Mouse (Mus musculus) CD8-positive naive resting alpha-beta T cell, adult 2 months (primary cell): ENCODE measurements around the gene Edem2.
A peak's percentile ranks its signal among the peaks of the same experiment; 100 is the strongest.
"Not testable (repeated sequence)": the region's sequence is repeated elsewhere in the genome, so short reads cannot be mapped to it uniquely, and the experiment has no call there.

Experiments used
- DNase-seq, 2 experiments: peaks; one replicate each; pipeline ENCODE4 v3.0.0; 2022; ENCODE audit warnings: low read depth in 2 of 2, low spot score in 2 of 2

Gene Edem2

GRCm38 (mm10) chr2:155736936-155737335, 7.7 kb upstream of the Edem2 start:
- DNase-seq: no peak

- DNase-seq: not testable (repeated sequence)
Measured at GRCm38 (mm10) chr2:155735766-155736165, 6.5 kb upstream of the Edem2 start, which contains the start of gene Gm17581. TSS of gene Gm17581 (minus strand) at chr2:155735866.

- DNase-seq: no peak
Measured at GRCm38 (mm10) chr2:155735080-155735479, 5.8 kb upstream of the Edem2 start.

GRCm38 (mm10) chr2:155728742-155729141, 533 bp downstream of the Edem2 start:
- no peak for DNase-seq

- DNase-seq: no peak
Measured at GRCm38 (mm10) chr2:155727764-155728395, 1.4 kb downstream of the Edem2 start.

- DNase-seq: no peak
Measured at GRCm38 (mm10) chr2:155726302-155726701, 3.0 kb downstream of the Edem2 start.

GRCm38 (mm10) chr2:155724526-155724925, 4.7 kb downstream of the Edem2 start:
- no peak for DNase-seq

GRCm38 (mm10) chr2:155724036-155724435, 5.2 kb downstream of the Edem2 start:
- DNase-seq: no peak

GRCm38 (mm10) chr2:155720585-155720984, 8.7 kb downstream of the Edem2 start:
- no peak for DNase-seq

- DNase-seq: no peak
Measured at GRCm38 (mm10) chr2:155717082-155717990, 11.9 kb downstream of the Edem2 start.

GRCm38 (mm10) chr2:155710557-155710956, 18.7 kb downstream of the Edem2 start:
- DNase-seq: no peak

- no peak for DNase-seq
Measured at GRCm38 (mm10) chr2:155707251-155707650, 22.0 kb downstream of the Edem2 start.

GRCm38 (mm10) chr2:155703630-155704029, 25.6 kb downstream of the Edem2 start:
- no peak for DNase-seq

- no peak for DNase-seq
Measured at GRCm38 (mm10) chr2:155701399-155701919, 27.8 kb downstream of the Edem2 start.

GRCm38 (mm10) chr2:155698443-155698842, 30.8 kb downstream of the Edem2 start:
- not testable (repeated sequence) for DNase-seq

- DNase-seq: no peak
Measured at GRCm38 (mm10) chr2:155696851-155697250, 32.4 kb downstream of the Edem2 start.

GRCm38 (mm10) chr2:155696091-155696558, 33.1 kb downstream of the Edem2 start:
- peak; percentile 81 to 85 for DNase-seq

- DNase-seq: no peak
Measured at GRCm38 (mm10) chr2:155695316-155695715, 34.0 kb downstream of the Edem2 start.

- DNase-seq: no peak
Measured at GRCm38 (mm10) chr2:155694564-155694963, 34.7 kb downstream of the Edem2 start.

GRCm38 (mm10) chr2:155693136-155693535, 36.1 kb downstream of the Edem2 start:
- no peak for DNase-seq

GRCm38 (mm10) chr2:155691723-155692493, 37.4 kb downstream of the Edem2 start, which contains the start of gene Trpc4ap:
TSS of gene Trpc4ap (minus strand) at chr2:155692384.
- DNase-seq: peak; percentile 97
